Mouse (Mus musculus) midbrain, embryonic 14.5 days (tissue): ENCODE measurements around the gene Tmem132a. TPM values are rescaled to one million over a fixed set of nuclear protein-coding genes. Genes with fewer than 3 reads are reported as not detected.

ENCODE experiments used
- ATAC-seq: fragments of 200-750 bp; cut with Nextera tagmentation; 2 replicates; pipeline ENCODE4 v1.8.0; 2017; ENCODE audit warnings: moderate number of reproducible peaks, moderate library complexity; ENCODE audit not compliant: low FRiP score, low TSS enrichment
- DNase-seq: peaks from one replicate; pipeline ENCODE4 v3.0.0-alpha.2; 2015
- H3K27ac ChIP-seq: fragments of 300-500 bp; sonication (generic); replicated peaks from 2 replicates; pipeline ENCODE4 v1.5.1; 2014; ENCODE audit warnings: mild to moderate bottlenecking, low read depth, low read length, moderate library complexity
- H3K27me3 ChIP-seq: fragments of 300-500 bp; sonication (generic); 2 replicates; pipeline ENCODE4 v1.6.1; 2014; ENCODE audit warnings: low read length, control low read depth, mixed read lengths; ENCODE audit not compliant: control insufficient read depth, insufficient read depth
- H3K36me3 ChIP-seq: fragments of 300-500 bp; sonication (generic); 2 replicates; pipeline ENCODE4 v1.6.1; 2014; ENCODE audit warnings: low read length, control low read depth; ENCODE audit not compliant: control insufficient read depth, insufficient read depth
- H3K4me1 ChIP-seq: fragments of 300-500 bp; sonication (generic); 2 replicates; pipeline ENCODE4 v1.6.1; 2014; ENCODE audit warnings: mild to moderate bottlenecking, antibody characterized with exemption, low read length, control low read depth; ENCODE audit not compliant: control insufficient read depth, insufficient read depth
- H3K4me2 ChIP-seq: fragments of 300-500 bp; sonication (generic); 2 replicates; pipeline ENCODE4 v1.6.1; 2014; ENCODE audit warnings: mild to moderate bottlenecking, low read length, moderate library complexity
- H3K4me3 ChIP-seq: fragments of 300-500 bp; sonication (generic); replicated peaks from 2 replicates; pipeline ENCODE4 v1.5.1; 2014; ENCODE audit warnings: low read depth, low read length
- H3K9ac ChIP-seq: fragments of 300-500 bp; sonication (generic); replicated peaks from 2 replicates; pipeline ENCODE4 v1.6.1; 2014; ENCODE audit warnings: mild to moderate bottlenecking, low read length, moderate library complexity
- H3K9me3 ChIP-seq: fragments of 300-500 bp; sonication (generic); 2 replicates; pipeline ENCODE4 v1.6.1; 2016; ENCODE audit warnings: low read length, control low read depth, mixed read lengths; ENCODE audit not compliant: control insufficient read depth
- WGBS: fragments of 180-500 bp; shearing (Covaris S2); extraction: QIAGEN DNeasy Blood & Tissue Kit; methylation state at CpG from one replicate; pipeline ENCODE4 v1.1.7; 2014; 5-methylcytosine and 5-hydroxymethylcytosine counted together
- polyA plus RNA-seq: library from polyadenylated mRNA; unstranded; fragments of >200 nt; fragmentation: Nextera tagmentation; extraction: Ambion mirVana; gene quantifications from 2 replicates; pipeline ENCODE4 v1.2.1, GENCODE M21; 2014

Gene Tmem132a
- polyA plus RNA-seq, result 183 and 191 TPM in 2 replicates

DNA sequence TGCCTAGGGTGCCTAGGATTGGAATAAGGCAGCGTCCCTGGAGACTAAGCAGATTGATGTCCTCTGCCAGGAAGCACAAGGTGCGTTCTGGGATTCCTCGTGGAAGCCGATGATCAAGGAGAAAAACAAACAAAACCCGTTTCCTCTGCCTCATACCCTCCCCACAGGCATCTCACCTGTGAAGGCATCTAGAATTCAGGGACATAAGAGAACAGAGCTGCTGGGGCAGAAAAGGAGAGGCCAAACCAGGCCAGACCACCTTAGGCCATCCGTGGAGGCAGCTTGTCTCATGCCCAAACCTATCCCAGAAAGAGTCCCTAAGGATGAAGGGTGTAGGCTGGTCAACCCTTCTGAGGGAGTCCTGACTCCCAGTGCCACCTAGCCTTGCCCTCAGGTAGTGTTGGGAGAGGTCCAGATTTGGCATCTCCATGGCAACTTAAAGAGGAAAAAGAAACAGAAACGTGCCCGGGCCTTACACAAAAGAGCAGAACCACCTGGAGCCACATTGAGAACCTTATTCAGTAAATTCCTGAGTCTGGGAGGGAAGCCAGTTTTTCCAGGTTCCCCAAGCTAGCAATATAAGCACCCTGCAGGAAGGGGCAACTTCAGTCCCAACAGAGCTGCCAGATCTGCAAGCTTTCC, at the start of gene Tmem132a:
TSS of gene Tmem132a (minus strand) at position 55 of the 642 bp plus-strand sequence.
- H3K4me3 ChIP-seq, result peak within 1 kb of the TSS; percentile 97
- H3K27me3 ChIP-seq, result no peaks in the 10 kb centered on the region
- WGBS, result 1% methylated on average over 8 of the region's 8 CpGs
- peak; percentile 44; the same call in 1 of the 2 replicates for ATAC-seq
- no peaks in the 10 kb centered on the region for H3K9me3 ChIP-seq
- H3K4me2 ChIP-seq, result peak within 1 kb of the TSS; percentile 78
- peak within 1 kb of the TSS; percentile 86 for H3K27ac ChIP-seq
- DNase-seq, result no peak
- peaks cover 53% of the 10 kb centered on the region for H3K36me3 ChIP-seq
- peak within 1 kb of the TSS; percentile 81 for H3K9ac ChIP-seq
- peaks cover 21% of the 10 kb centered on the region for H3K4me1 ChIP-seq

DNA sequence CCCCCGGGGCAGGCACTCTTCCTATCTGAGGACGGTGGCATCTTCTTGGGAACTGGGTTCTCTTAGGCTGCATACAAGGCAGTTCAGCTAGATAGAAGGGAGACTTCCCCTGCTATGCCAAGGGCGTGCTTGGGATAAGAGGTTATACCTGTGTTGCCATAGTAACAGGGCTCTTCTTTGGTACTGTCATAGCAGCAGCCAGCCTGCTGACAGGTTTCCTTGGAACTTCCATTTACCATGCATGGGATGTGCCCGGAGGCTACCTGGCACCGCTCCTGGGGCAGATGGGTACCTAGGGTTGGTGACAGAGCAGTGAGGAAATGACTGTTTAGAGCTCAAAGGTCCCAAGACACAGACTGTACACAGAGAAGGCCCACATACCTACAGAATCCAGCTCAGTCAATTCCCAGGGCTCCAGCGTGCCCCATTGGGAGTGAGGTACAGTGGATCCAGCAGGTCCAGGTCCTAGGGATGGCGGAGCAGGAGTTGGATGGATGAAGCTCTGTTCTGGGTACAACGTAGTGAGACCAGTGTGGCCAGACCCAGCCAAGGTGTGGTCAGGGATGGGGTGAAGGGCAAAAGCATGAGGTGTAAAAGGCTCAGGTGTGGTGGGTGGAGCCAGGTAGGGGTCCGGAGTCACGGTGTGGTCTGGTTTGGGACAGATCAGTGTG, 48.7 kb upstream of the Tmem132a start:
- H3K4me1 ChIP-seq, result no peaks in the 10 kb centered on the region
- H3K9me3 ChIP-seq, result no peaks in the 10 kb centered on the region
- ATAC-seq, result no peak
- no peak overlapping the region for H3K27ac ChIP-seq
- H3K27me3 ChIP-seq, result no peaks in the 10 kb centered on the region
- H3K4me2 ChIP-seq, result no peak overlapping the region
- no peak overlapping the region for H3K9ac ChIP-seq
- no peak overlapping the region for H3K4me3 ChIP-seq
- peak; percentile 33 for DNase-seq
- WGBS, result 84% methylated on average over 10 of the region's 10 CpGs
- H3K36me3 ChIP-seq, result no peaks in the 10 kb centered on the region

GRCm38 (mm10) chr19:10916506-10916905, 46.8 kb upstream of the Tmem132a start:
- H3K27ac ChIP-seq, result no peak overlapping the region
- no peaks in the 10 kb centered on the region for H3K27me3 ChIP-seq
- H3K4me1 ChIP-seq, result no peaks in the 10 kb centered on the region
- H3K4me3 ChIP-seq, result no peak overlapping the region
- WGBS, result 69% methylated on average over 5 of the region's 5 CpGs
- no peak for DNase-seq
- no peak overlapping the region for H3K4me2 ChIP-seq
- ATAC-seq, result no peak
- H3K9ac ChIP-seq, result no peak overlapping the region
- H3K9me3 ChIP-seq, result no peaks in the 10 kb centered on the region
- H3K36me3 ChIP-seq, result no peaks in the 10 kb centered on the region

- H3K27me3 ChIP-seq, result no peaks in the 10 kb centered on the region
- no peak overlapping the region for H3K27ac ChIP-seq
- H3K9ac ChIP-seq, result no peak overlapping the region
- DNase-seq (no peak), ATAC-seq (no peak)
- no peaks in the 10 kb centered on the region for H3K36me3 ChIP-seq
- no peaks in the 10 kb centered on the region for H3K4me1 ChIP-seq
- H3K4me2 ChIP-seq, result no peak overlapping the region
- H3K4me3 ChIP-seq, result no peak overlapping the region
- 76% methylated on average over 2 of the region's 2 CpGs for WGBS
- H3K9me3 ChIP-seq, result no peaks in the 10 kb centered on the region
Observed at GRCm38 (mm10) chr19:10914870-10915269, 45.1 kb upstream of the Tmem132a start.

GRCm38 (mm10) chr19:10914291-10914690, 44.6 kb upstream of the Tmem132a start:
- Histone ChIP-seq H3K4me2 (no peak overlapping the region), H3K9ac (no peak overlapping the region), H3K27me3 (no peaks in the 10 kb centered on the region), H3K27ac (no peak overlapping the region), H3K9me3 (no peaks in the 10 kb centered on the region), H3K4me1 (no peaks in the 10 kb centered on the region), H3K36me3 (no peaks in the 10 kb centered on the region; the same call in 1 of the 2 replicates), H3K4me3 (no peak overlapping the region)
- DNase-seq (no peak), ATAC-seq (no peak)
- WGBS, result 84% methylated on average over 7 of the region's 7 CpGs

DNA sequence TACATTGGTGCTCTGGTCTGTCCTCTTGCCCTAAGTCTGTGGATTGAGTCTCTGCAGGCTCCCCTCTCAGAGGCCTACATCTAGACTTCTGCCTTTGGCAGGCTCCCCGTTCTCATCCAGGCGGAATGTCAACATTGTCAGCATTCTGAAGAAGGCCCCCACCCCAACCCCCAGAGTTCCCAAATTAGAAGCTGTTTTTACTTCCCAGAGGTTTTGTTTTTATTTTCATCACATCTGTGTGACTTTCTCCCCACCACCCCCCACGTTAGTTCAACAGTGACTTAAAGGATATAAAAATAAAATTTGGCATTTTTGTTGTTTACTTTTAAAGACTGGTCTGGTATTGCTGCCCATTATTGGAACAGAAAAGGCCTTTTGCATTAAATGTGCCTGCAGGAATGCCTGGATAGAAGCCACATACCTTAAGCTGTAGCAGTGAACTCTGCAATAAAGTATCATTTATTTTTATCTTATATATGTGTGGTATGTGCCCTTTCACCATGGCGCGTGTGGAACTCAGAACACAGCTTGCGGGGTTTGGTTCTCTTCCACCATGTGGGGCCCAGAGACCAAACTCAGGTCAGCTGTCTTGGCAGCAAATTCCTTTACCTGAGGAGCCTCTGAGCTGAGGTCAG, 39.5 kb upstream of the Tmem132a start:
- H3K36me3 ChIP-seq, result peaks cover 36% of the 10 kb centered on the region
- no peak overlapping the region for H3K4me2 ChIP-seq
- DNase-seq (no peak), ATAC-seq (no peak)
- H3K9me3 ChIP-seq, result no peaks in the 10 kb centered on the region
- no peak overlapping the region for H3K27ac ChIP-seq
- H3K4me1 ChIP-seq, result no peaks in the 10 kb centered on the region
- no peaks in the 10 kb centered on the region for H3K27me3 ChIP-seq
- WGBS, result 90% methylated on average over 6 of the region's 6 CpGs
- H3K9ac ChIP-seq, result no peak overlapping the region
- no peak overlapping the region for H3K4me3 ChIP-seq

- Histone ChIP-seq H3K27me3 (no peaks in the 10 kb centered on the region), H3K36me3 (peaks cover 49% of the 10 kb centered on the region), H3K4me1 (no peaks in the 10 kb centered on the region), H3K27ac (no peak overlapping the region), H3K4me3 (no peak overlapping the region), H3K4me2 (no peak overlapping the region), H3K9ac (no peak overlapping the region), H3K9me3 (no peaks in the 10 kb centered on the region)
- DNase-seq, result peak; percentile 77
- WGBS, result 52% methylated on average over 3 of the region's 3 CpGs
- ATAC-seq, result no peak
Observed at GRCm38 (mm10) chr19:10907891-10908290, 38.2 kb upstream of the Tmem132a start.

- WGBS, result 84% methylated on average over 5 of the region's 5 CpGs
- Histone ChIP-seq H3K4me2 (no peak overlapping the region), H3K27ac (no peak overlapping the region)
Observed at GRCm38 (mm10) chr19:10905728-10906000, 35.9 kb upstream of the Tmem132a start.

More at GRCm38 (mm10) chr19:10905728-10906000, 35.9 kb upstream of the Tmem132a start:
- no peaks in the 10 kb centered on the region for H3K9me3 ChIP-seq
- DNase-seq (no peak), ATAC-seq (no peak)
- H3K4me3 ChIP-seq, result no peak overlapping the region
- no peak overlapping the region for H3K9ac ChIP-seq
- H3K36me3 ChIP-seq, result peaks cover 71% of the 10 kb centered on the region
- no peaks in the 10 kb centered on the region for H3K27me3 ChIP-seq
- no peaks in the 10 kb centered on the region for H3K4me1 ChIP-seq
